Mouse (Mus musculus) myocyte (in vitro differentiated cells): ENCODE measurements around the gene C030005K15Rik. TPM values are rescaled to one million over a fixed set of nuclear protein-coding genes. Genes with fewer than 3 reads are reported as not detected.

Source experiments
- H3K27me3 ChIP-seq: one replicate; pipeline ENCODE4 v1.6.1; 2011; ENCODE audit not compliant: control insufficient read depth, insufficient read depth, insufficient read length
- H3K36me3 ChIP-seq: one replicate; pipeline ENCODE4 v1.6.1; 2011; ENCODE audit not compliant: control insufficient read depth, insufficient read depth
- H3K4me2 ChIP-seq: one replicate; pipeline ENCODE4 v1.6.1; 2011; ENCODE audit warnings: low read depth, control low read depth
- H3K4me3 ChIP-seq: one replicate; pipeline ENCODE4 v1.5.1; 2011; ENCODE audit warnings: mild to moderate bottlenecking, control low read depth, moderate library complexity
- H3K79me2 ChIP-seq: one replicate; pipeline ENCODE4 v1.6.1; 2011; ENCODE audit not compliant: control insufficient read depth, insufficient read depth
- H3ac ChIP-seq: one replicate; pipeline ENCODE4 v1.6.1; 2011; ENCODE audit not compliant: control insufficient read depth, insufficient read length
- CEBPB ChIP-seq: IDR thresholded peaks from 2 replicates; pipeline ENCODE4 v1.6.1; 2011; ENCODE audit warnings: mild to moderate bottlenecking, moderate library complexity; ENCODE audit not compliant: poor library complexity, insufficient read depth, severe bottlenecking
- E2F4 ChIP-seq: IDR thresholded peaks from one replicate; pipeline ENCODE4 v1.6.1; 2011; ENCODE audit warnings: mild to moderate bottlenecking, control low read depth, moderate library complexity; ENCODE audit not compliant: insufficient read depth
- MAX ChIP-seq: IDR thresholded peaks from one replicate; pipeline ENCODE4 v1.6.1; 2011; ENCODE audit warnings: low read depth, mild to moderate bottlenecking, control low read depth
- MYOD1 ChIP-seq, 3 experiments: IDR thresholded peaks; one replicate each; pipeline ENCODE4 v1.6.1; 2011; ENCODE audit warnings: control low read depth in 2 of 3, low read depth in 2 of 3, mild to moderate bottlenecking in 2 of 3, moderate library complexity in 1 of 3; ENCODE audit not compliant: insufficient read length in 2 of 3, control insufficient read depth in 1 of 3
- MYOG ChIP-seq, 3 experiments: IDR thresholded peaks; one replicate each; pipeline ENCODE4 v1.6.1; 2011; ENCODE audit warnings: control low read depth in 2 of 3, low read depth in 2 of 3, mild to moderate bottlenecking in 2 of 3; ENCODE audit not compliant: insufficient read length in 2 of 3, control insufficient read depth in 1 of 3, insufficient read depth in 1 of 3
- POLR2A ChIP-seq: IDR thresholded peaks from one replicate; pipeline ENCODE4 v1.6.1; 2011; ENCODE audit warnings: low read depth, mild to moderate bottlenecking, control low read depth, moderate library complexity; ENCODE audit not compliant: insufficient read length
- POLR2AphosphoS2 ChIP-seq: IDR thresholded peaks from one replicate; pipeline ENCODE4 v1.6.1; 2011; ENCODE audit warnings: low read depth, control low read depth; ENCODE audit not compliant: insufficient read length
- REST ChIP-seq: IDR thresholded peaks from one replicate; pipeline ENCODE4 v1.6.1; 2011; ENCODE audit warnings: mild to moderate bottlenecking, control low read depth, moderate library complexity; ENCODE audit not compliant: insufficient read depth, insufficient read length
- SRF ChIP-seq: IDR thresholded peaks from one replicate; pipeline ENCODE4 v1.6.1; 2011; ENCODE audit warnings: low read depth; ENCODE audit not compliant: control insufficient read depth, insufficient read length
- TCF12 ChIP-seq: IDR thresholded peaks from one replicate; pipeline ENCODE4 v1.6.1; 2011; ENCODE audit warnings: mild to moderate bottlenecking, control low read depth; ENCODE audit not compliant: poor library complexity, insufficient read depth, severe bottlenecking
- TCF3 ChIP-seq: IDR thresholded peaks from one replicate; pipeline ENCODE4 v1.6.1; 2011; ENCODE audit warnings: low read depth, control low read depth; ENCODE audit not compliant: insufficient read length
- USF1 ChIP-seq: IDR thresholded peaks from one replicate; pipeline ENCODE4 v1.6.1; 2011; ENCODE audit warnings: low read depth, mild to moderate bottlenecking, control low read depth, moderate library complexity
- polyA plus RNA-seq: library from polyadenylated mRNA; unstranded; fragments of >200 nt; fragmentation: generic; extraction: Trizol; gene quantifications from one replicate; pipeline ENCODE4 v1.2.1, GENCODE M21; 2012; ENCODE audit warnings: missing spikeins

The C030005K15Rik gene
- polyA plus RNA-seq, 1 experiment = not detected

- Histone ChIP-seq H3K4me2 (no peak overlapping the region), H3K36me3 (no peaks in the 10 kb centered on the region), H3K79me2 (no peaks in the 10 kb centered on the region), H3ac (no peak overlapping the region), H3K27me3 (no peaks in the 10 kb centered on the region), H3K4me3 (no peak overlapping the region)
- TF ChIP-seq POLR2AphosphoS2 = no peak
- TF ChIP-seq POLR2A = no peak
- no peak for TF ChIP-seq MYOG (IDR thresholded peaks at IDR 0.05; ENCODE audit: control insufficient read depth in 1 of 3, insufficient read depth in 1 of 3, insufficient read length in 2 of 3, low read depth in 2 of 3)
- no peak for TF ChIP-seq MAX
- TF ChIP-seq REST = no peak
- TF ChIP-seq USF1 = no peak
- TF ChIP-seq E2F4 = no peak
- no peak for TF ChIP-seq MYOD1 (IDR thresholded peaks at IDR 0.05; ENCODE audit: control insufficient read depth in 1 of 3, insufficient read length in 2 of 3, low read depth in 2 of 3)
- no peak for TF ChIP-seq CEBPB
- TF ChIP-seq SRF = no peak
- no peak for TF ChIP-seq TCF12
- TF ChIP-seq TCF3 = no peak
Observed at GRCm38 (mm10) chr10:97714584-97714983, 12.0 kb downstream of the C030005K15Rik start.

DNA sequence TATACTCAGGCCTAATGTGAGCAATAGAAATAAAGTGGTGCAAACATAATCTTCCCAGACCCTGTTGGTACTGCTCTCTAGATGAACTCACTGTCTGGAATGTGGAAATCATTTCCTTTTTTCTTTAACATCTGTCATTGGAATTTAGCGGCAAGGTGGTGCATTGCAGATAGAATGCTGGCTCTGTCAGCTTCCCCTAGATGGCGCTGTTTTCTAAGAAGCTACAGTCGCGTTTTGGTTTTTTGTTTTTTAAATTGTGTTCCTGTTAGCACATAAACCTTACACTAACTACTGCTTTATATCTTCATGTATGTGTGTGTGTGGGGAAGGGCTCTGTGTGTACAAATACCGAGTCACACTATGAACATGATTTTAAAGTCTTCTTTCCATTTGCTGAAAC, 13.9 kb downstream of the C030005K15Rik start:
- Histone ChIP-seq H3K4me2 (no peak overlapping the region), H3K36me3 (no peaks in the 10 kb centered on the region), H3ac (no peak overlapping the region), H3K79me2 (no peaks in the 10 kb centered on the region), H3K4me3 (no peak overlapping the region), H3K27me3 (no peaks in the 10 kb centered on the region)
- TF ChIP-seq POLR2AphosphoS2 (no peak), MYOG (IDR thresholded peaks at IDR 0.05; ENCODE audit: control insufficient read depth in 1 of 3, insufficient read depth in 1 of 3, insufficient read length in 2 of 3, low read depth in 2 of 3) (no peak), USF1 (no peak), TCF12 (no peak), TCF3 (no peak), REST (no peak), SRF (no peak), MYOD1 (IDR thresholded peaks at IDR 0.05; ENCODE audit: control insufficient read depth in 1 of 3, insufficient read length in 2 of 3, low read depth in 2 of 3) (no peak)

DNA sequence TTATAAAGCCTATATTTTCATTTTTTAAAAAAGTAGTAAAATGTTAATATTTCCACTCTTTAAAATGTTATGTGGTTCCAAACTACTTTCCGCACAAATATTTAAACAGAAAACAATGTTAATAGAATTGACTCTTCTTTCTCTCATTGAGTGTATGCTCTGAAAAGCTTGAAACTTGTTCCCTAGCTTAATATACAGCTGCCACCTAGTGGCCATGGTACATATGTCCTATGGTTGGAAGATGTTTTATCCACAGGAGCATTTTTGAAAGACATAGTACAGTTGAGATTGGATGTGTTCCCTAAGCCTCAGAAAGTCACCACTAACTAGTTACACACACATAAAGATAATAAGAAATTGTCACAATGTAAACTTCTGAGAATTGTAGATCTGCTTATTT, 22.0 kb downstream of the C030005K15Rik start:
- no peak overlapping the region for H3K4me3 ChIP-seq
- no peaks in the 10 kb centered on the region for H3K79me2 ChIP-seq
- TF ChIP-seq E2F4 (no peak), REST (no peak), MYOG (IDR thresholded peaks at IDR 0.05; ENCODE audit: control insufficient read depth in 1 of 3, insufficient read depth in 1 of 3, insufficient read length in 2 of 3, low read depth in 2 of 3) (no peak), MAX (no peak), TCF12 (no peak), CEBPB (no peak), POLR2AphosphoS2 (no peak), TCF3 (no peak), MYOD1 (IDR thresholded peaks at IDR 0.05; ENCODE audit: control insufficient read depth in 1 of 3, insufficient read length in 2 of 3, low read depth in 2 of 3) (no peak), USF1 (no peak), SRF (no peak), POLR2A (no peak)
- no peaks in the 10 kb centered on the region for H3K36me3 ChIP-seq
- H3ac ChIP-seq = no peak overlapping the region
- H3K27me3 ChIP-seq = no peaks in the 10 kb centered on the region
- H3K4me2 ChIP-seq = no peak overlapping the region

- Histone ChIP-seq H3ac (no peak overlapping the region), H3K36me3 (no peaks in the 10 kb centered on the region), H3K4me2 (no peak overlapping the region), H3K27me3 (no peaks in the 10 kb centered on the region), H3K79me2 (no peaks in the 10 kb centered on the region), H3K4me3 (no peak overlapping the region)
- TF ChIP-seq MAX (no peak), MYOD1 (IDR thresholded peaks at IDR 0.05; ENCODE audit: control insufficient read depth in 1 of 3, insufficient read length in 2 of 3, low read depth in 2 of 3) (no peak), CEBPB (no peak), POLR2A (no peak), E2F4 (no peak), POLR2AphosphoS2 (no peak), USF1 (no peak), SRF (no peak), MYOG (IDR thresholded peaks at IDR 0.05; ENCODE audit: control insufficient read depth in 1 of 3, insufficient read depth in 1 of 3, insufficient read length in 2 of 3, low read depth in 2 of 3) (no peak), TCF3 (no peak), REST (no peak)
Observed at GRCm38 (mm10) chr10:97702321-97702720, 24.2 kb downstream of the C030005K15Rik start.

DNA sequence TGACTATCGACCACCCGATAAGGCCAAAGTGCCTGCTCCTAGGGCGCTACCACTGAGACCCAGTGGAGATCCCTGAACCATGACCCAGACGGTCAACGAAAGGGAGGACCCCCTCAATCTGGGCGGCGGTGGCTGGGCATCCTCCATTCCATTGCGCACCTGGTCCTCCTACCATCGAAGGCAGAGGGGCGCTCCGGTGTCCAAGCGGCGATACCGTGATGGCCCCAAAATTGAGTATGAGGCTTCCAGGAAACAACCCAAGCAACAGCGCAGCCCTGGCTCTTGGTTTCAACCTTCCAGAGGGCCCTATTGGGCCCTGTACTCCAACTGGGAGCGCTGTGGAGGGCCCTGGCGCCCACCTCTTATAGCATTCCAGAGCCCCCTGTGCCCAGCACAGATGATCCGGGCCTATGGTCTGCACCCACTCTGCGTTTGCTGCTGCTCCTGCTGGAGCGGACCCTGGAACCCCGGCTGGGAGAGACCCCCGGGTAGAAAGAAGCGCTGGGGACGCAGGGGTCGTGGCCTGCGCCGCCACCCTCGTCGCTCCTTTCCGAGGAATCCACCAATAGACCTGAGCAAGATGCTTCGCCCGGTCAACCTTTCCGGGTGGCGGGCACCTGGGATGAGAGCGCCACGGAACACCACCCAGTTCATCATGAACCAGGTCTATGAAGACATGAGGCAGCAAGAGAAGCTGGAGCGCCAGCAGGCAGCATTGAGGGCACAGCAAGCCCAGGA, 33.0 kb downstream of the C030005K15Rik start:
- H3K27me3 ChIP-seq = no peaks in the 10 kb centered on the region
- H3ac ChIP-seq = no peak overlapping the region
- H3K4me3 ChIP-seq = no peak overlapping the region
- no peaks in the 10 kb centered on the region for H3K36me3 ChIP-seq
- H3K79me2 ChIP-seq = no peaks in the 10 kb centered on the region
- TF ChIP-seq TCF12 (no peak), TCF3 (no peak), MYOG (IDR thresholded peaks at IDR 0.05; ENCODE audit: control insufficient read depth in 1 of 3, insufficient read depth in 1 of 3, insufficient read length in 2 of 3, low read depth in 2 of 3) (no peak), USF1 (no peak)
- no peak overlapping the region for H3K4me2 ChIP-seq
